Mouse (Mus musculus) lung, embryonic 14.5 days (tissue): Measurements from ENCODE around the gene Nbea. TPM values are rescaled to one million over a fixed set of nuclear protein-coding genes. Genes with fewer than 3 reads are reported as not detected.
A peak's percentile ranks its signal among the peaks of the same experiment; 100 is the strongest.

Source experiments
- ATAC-seq: fragments of 200-750 bp; cut with Nextera tagmentation; 2 replicates; pipeline ENCODE4 v1.8.0; 2017; ENCODE audit warnings: mild to moderate bottlenecking, moderate TSS enrichment, moderate library complexity; ENCODE audit not compliant: insufficient read depth
- DNase-seq: peaks from one replicate; pipeline ENCODE4 v3.0.0-alpha.2; 2015
- H3K27ac ChIP-seq: fragments of 300-500 bp; sonication (generic); 2 replicates; pipeline ENCODE4 v1.5.1; 2014; ENCODE audit warnings: low read depth, mild to moderate bottlenecking, moderate library complexity
- H3K27me3 ChIP-seq: fragments of 300-500 bp; sonication (generic); 2 replicates; pipeline ENCODE4 v1.6.1; 2014; ENCODE audit warnings: low read length, control low read depth; ENCODE audit not compliant: insufficient read depth
- H3K36me3 ChIP-seq: fragments of 300-500 bp; sonication (generic); 2 replicates; pipeline ENCODE4 v1.6.1; 2014; ENCODE audit warnings: control low read depth; ENCODE audit not compliant: insufficient read depth
- H3K4me1 ChIP-seq: fragments of 300-500 bp; sonication (generic); 2 replicates; pipeline ENCODE4 v1.6.1; 2014; ENCODE audit warnings: antibody characterized with exemption, control low read depth; ENCODE audit not compliant: insufficient read depth
- H3K4me2 ChIP-seq: fragments of 300-500 bp; sonication (generic); 2 replicates; pipeline ENCODE4 v1.6.1; 2014; ENCODE audit warnings: mild to moderate bottlenecking
- H3K4me3 ChIP-seq: fragments of 300-500 bp; sonication (generic); 2 replicates; pipeline ENCODE4 v1.5.1; 2014; ENCODE audit warnings: low read depth, low read length
- H3K9ac ChIP-seq: fragments of 300-500 bp; sonication (generic); 2 replicates; pipeline ENCODE4 v1.6.1; 2014
- H3K9me3 ChIP-seq: fragments of 300-500 bp; sonication (generic); 2 replicates; pipeline ENCODE4 v1.6.1; 2016; ENCODE audit warnings: low read depth, low read length, control low read depth
- CTCF ChIP-seq: IDR thresholded peaks from 2 replicates; pipeline ENCODE4 v1.5.1; 2016; ENCODE audit warnings: antibody characterized with exemption, low read depth
- WGBS: fragments of 180-500 bp; shearing (Covaris S2); extraction: QIAGEN DNeasy Blood & Tissue Kit; methylation state at CpG from one replicate; pipeline ENCODE4 v1.1.7; 2014; 5-methylcytosine and 5-hydroxymethylcytosine counted together
- polyA plus RNA-seq: library from polyadenylated mRNA; unstranded; fragments of >200 nt; fragmentation: Nextera tagmentation; extraction: Ambion mirVana; gene quantifications from 2 replicates; pipeline ENCODE4 v1.2.1, GENCODE M21; 2014

Gene Nbea
- polyA plus RNA-seq, 1 experiment from 2014 or later = 10.7 TPM

DNA sequence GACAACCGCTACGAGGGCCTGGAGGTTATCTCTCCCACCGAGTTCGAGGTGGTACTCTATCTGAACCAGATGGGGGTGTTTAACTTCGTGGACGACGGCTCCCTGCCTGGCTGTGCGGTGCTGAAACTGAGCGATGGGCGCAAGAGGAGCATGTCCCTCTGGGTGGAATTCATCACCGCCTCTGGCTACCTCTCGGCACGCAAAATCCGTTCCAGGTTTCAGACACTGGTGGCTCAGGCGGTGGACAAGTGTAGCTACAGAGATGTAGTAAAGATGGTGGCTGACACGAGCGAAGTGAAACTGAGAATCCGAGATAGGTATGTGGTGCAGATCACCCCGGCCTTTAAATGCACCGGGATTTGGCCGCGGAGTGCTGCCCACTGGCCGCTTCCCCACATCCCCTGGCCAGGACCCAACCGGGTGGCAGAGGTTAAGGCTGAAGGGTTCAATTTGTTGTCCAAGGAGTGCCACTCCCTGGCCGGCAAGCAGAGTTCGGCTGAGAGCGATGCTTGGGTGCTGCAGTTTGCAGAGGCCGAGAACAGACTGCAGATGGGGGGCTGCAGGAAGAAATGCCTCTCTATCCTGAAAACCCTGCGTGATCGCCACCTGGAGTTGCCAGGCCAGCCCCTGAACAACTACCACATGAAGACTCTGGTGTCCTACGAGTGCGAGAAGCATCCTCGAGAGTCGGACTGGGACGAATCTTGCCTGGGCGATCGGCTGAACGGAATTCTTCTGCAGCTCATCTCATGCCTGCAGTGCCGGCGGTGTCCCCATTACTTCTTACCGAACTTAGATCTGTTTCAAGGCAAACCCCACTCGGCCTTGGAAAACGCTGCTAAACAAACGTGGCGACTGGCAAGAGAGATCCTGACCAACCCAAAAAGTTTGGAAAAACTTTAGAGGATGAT lies 400.1 kb downstream of the Nbea start:
- peak overlapping the region; percentile 59 for H3K4me2 ChIP-seq
- H3K4me3 ChIP-seq = peak overlapping the region; percentile 36
- no peak overlapping the region for H3K27ac ChIP-seq
- H3K9me3 ChIP-seq = no peaks in the 10 kb centered on the region
- no peak for TF ChIP-seq CTCF
- H3K4me1 ChIP-seq = no peaks in the 10 kb centered on the region
- WGBS = 6% methylated on average over 45 of the region's 45 CpGs
- ATAC-seq (peak; percentile 1; the same call in 1 of the 2 replicates), DNase-seq (peak; percentile 60)
- peaks cover 72% of the 10 kb centered on the region for H3K27me3 ChIP-seq
- no peak overlapping the region; the same call in 1 of the 2 replicates for H3K9ac ChIP-seq
- no peaks in the 10 kb centered on the region for H3K36me3 ChIP-seq

DNA sequence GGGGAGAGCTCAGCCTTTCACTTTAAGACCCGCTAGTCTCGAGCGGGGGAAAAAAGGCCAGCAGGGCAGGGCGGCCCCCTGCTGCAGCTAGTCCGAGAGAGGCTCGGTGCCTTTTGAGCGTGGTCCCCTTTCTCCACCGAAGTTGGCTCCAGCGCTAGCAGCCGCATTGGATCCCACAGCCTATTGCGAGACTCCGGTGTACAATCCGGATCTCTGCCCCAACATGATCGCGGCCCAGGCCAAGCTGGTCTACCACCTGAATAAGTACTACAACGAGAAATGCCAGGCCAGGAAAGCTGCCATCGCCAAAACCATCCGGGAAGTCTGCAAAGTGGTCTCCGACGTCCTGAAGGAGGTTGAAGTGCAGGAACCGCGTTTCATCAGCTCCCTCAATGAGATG lies 400.7 kb downstream of the Nbea start:
- no peak for ATAC-seq
- Histone ChIP-seq H3K9ac (0 out of 2 replicates have a peak overlapping the region, but pooled peaks have one; percentile 20), H3K9me3 (no peaks in the 10 kb centered on the region), H3K27me3 (peaks cover 76% of the 10 kb centered on the region), H3K4me2 (peak overlapping the region; percentile 59), H3K4me1 (no peaks in the 10 kb centered on the region), H3K36me3 (no peaks in the 10 kb centered on the region), H3K27ac (no peak overlapping the region), H3K4me3 (peak overlapping the region; percentile 36)
- 4% methylated on average over 22 of the region's 22 CpGs for WGBS
- TF ChIP-seq CTCF = no peak
- DNase-seq = no peak

DNA sequence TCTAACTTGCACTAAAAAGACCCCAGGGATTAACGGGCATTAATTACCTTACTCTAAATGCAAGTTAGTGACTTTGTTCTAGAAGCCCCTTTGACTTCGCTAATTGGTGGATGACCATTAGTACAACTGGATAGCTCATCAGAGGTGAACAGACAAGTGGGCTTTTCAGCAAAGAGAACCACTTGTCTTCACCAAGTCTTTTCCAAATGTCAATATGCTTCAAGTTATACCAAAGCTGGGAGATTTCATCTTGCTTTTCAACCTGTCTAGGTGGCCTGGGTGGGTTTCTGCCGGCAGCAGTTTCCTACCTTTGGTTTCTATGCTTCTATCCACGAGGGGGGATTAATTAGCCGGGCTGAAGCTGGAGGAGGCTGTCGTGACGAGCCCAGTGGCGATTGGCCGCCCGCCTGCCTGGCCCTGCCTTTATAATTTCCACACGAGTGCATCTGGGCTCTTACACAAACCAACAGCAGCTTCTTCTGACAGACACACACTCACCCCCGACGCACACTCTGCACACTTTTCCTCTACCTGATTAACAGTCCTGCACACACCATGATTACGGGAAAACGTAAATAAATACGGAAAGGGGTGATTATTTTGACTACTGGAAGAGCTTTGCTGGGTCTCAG lies 401.3 kb downstream of the Nbea start, which contains the start of gene Mab21l1:
Mab21l1 (plus strand) TSS at position 455 of the 632 bp plus-strand sequence.
- H3K4me2 ChIP-seq = peak within 1 kb of the TSS; percentile 59
- H3K27ac ChIP-seq = no peak within 1 kb of the TSS
- 0 out of 2 replicates have a peak, but pooled peaks have one; percentile 12 for ATAC-seq
- DNase-seq = peak; percentile 35
- 10% methylated on average over 16 of the region's 16 CpGs for WGBS
- no peaks in the 10 kb centered on the region for H3K36me3 ChIP-seq
- peak within 1 kb of the TSS; percentile 20; the same call in 1 of the 2 replicates for H3K9ac ChIP-seq
- H3K9me3 ChIP-seq = no peaks in the 10 kb centered on the region
- H3K27me3 ChIP-seq = peaks cover 77% of the 10 kb centered on the region
- H3K4me1 ChIP-seq = no peaks in the 10 kb centered on the region
- TF ChIP-seq CTCF = no peak
- peak within 1 kb of the TSS; percentile 36 for H3K4me3 ChIP-seq

DNA sequence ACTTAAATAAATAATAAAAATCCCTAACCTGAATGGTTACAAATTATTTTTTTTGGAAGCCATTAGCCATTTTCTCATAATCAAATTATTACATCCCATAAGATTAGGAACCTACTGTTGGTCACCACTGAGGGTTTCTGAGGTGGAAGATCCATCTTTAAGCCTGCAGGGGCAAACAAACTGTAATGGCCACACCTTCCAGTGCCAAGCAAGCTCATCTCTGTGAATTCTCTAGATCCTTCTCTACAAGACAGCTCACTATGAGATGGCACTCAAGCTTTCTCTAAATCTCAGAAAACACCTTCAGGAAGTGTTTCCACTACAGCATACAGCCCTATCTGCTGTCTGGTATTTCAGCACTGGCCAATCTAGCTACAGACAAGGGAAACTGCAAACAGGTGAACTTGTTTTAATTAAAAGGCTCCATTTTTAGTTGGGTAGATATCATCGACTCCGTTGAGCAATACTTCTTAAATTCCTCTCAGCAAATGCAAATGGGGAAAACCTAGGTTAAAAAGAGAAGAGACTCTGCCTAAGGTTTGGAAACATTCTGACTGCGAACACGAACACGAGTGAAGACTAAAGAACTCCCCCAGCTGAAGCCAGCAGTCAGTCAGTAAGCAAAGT lies 402.0 kb downstream of the Nbea start:
- DNase-seq (peak; percentile 14), ATAC-seq (no peak)
- Histone ChIP-seq H3K36me3 (no peaks in the 10 kb centered on the region), H3K27ac (no peak overlapping the region), H3K4me1 (no peaks in the 10 kb centered on the region), H3K27me3 (peaks cover 71% of the 10 kb centered on the region), H3K4me2 (no peak overlapping the region), H3K4me3 (no peak overlapping the region), H3K9me3 (no peaks in the 10 kb centered on the region), H3K9ac (no peak overlapping the region)
- 28% methylated on average over 5 of the region's 5 CpGs for WGBS
- no peak for TF ChIP-seq CTCF

DNA sequence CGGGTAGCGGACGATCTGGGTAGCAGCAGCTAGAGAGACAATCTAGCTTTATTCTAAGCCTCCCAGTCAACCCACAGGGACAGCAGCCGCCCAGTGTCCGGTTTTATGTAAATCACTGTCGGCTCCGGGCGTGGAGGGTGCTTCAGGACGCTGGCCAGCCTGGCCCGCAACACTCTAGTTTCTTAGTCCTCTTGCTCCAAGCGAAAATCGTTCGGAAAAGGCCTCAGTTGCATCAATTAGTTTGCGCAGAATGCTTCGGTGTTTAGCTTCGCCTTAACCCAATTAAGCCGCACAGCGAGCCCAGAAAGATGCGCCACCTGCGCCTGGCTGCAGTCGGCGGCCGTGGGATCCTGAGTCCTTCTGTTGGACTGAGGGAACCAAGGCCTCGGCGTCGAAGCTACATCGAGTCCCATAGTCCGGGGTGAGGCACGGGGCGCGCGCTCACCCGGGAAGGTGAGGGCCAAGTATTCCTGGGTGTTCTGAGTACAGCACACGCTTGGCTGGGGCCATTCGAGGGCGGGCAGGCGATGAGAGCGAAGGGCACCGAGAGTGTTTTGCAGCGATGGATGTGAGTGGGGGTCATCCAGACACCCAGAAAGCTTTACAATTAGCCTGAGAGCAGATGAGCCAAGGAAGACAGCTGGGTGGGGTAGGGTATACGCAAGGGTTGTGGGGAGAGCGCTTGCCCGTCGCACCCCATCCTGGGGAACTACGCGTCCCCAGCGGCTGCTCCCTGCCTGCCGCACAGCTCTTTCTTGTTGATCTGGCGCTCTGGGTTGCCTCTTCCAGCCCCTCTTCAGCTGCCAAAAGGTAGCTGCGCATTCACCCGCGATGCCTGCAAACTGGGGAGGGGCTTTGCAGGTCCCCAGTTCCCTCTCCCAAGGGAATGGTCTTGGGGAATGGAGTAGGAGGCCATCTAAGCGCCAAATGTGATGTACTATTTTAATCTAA lies 403.1 kb downstream of the Nbea start:
- ATAC-seq (peak; percentile 33; the same call in 1 of the 2 replicates), DNase-seq (peak; percentile 58)
- H3K27ac ChIP-seq = no peak overlapping the region
- H3K4me1 ChIP-seq = no peaks in the 10 kb centered on the region
- peak overlapping the region; percentile 49 for H3K4me2 ChIP-seq
- H3K9me3 ChIP-seq = no peaks in the 10 kb centered on the region
- no peak for TF ChIP-seq CTCF
- WGBS = 5% methylated on average over 53 of the region's 53 CpGs
- no peaks in the 10 kb centered on the region for H3K36me3 ChIP-seq
- H3K9ac ChIP-seq = no peak overlapping the region
- H3K27me3 ChIP-seq = peaks cover 60% of the 10 kb centered on the region
- H3K4me3 ChIP-seq = peak overlapping the region; percentile 19; the same call in 1 of the 2 replicates
